Mouse (Mus musculus): ENCODE measurements around the gene Cacnb2.

Gene Cacnb2

DNA sequence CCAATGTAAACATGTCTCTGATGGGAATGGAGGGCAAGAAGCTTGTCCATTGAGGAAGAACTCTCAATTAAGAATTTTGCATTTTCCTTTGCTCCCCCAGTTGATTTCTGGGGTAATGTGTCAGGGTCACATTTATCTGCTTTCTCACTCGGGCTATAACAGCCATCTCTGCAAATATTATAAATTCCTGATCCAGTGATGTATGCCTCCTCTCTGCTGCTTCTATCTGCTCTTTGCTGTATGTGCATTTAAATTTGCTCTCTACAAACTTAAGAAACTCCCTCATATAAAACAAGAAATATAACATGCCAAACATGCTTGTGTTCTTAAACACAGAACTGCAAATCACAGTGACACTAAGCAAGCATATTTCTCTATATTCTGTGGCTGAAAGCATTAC, 171.5 kb downstream of the Cacnb2 start:
- DNase-seq (ENCODE audit: low spot score in 2 of 2), result no peak

DNA sequence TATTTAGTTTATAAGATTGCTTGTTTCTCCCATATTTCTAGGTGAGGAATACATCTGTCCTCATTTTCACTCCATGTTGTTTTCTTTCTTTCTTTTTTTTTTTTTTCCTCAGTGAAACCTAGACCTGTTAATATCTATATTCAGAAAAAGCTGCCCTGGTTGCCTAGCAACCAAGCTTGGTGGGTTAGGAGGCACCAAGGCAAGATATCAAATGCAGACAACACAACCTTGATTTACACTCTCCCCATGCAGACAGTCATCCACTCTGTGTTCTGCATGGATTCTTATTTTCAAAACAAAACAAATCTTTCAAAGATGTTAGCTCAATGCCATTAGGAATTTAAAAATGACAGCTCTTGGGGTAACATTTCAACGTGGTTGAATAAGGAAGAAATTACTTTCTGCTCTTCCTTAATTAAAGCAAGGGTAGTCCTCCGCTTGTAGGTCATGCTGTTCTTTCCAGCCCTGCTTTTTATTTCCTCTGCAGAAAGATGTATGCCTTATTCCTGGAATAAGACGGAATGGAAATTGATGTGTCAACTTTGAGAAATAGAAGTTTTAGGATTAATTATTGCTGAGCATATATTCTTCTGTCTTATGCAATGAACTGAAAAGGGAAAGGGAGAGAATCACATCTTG, 172.1 kb downstream of the Cacnb2 start:
- no peak for DNase-seq (ENCODE audit: low spot score in 2 of 2)

DNA sequence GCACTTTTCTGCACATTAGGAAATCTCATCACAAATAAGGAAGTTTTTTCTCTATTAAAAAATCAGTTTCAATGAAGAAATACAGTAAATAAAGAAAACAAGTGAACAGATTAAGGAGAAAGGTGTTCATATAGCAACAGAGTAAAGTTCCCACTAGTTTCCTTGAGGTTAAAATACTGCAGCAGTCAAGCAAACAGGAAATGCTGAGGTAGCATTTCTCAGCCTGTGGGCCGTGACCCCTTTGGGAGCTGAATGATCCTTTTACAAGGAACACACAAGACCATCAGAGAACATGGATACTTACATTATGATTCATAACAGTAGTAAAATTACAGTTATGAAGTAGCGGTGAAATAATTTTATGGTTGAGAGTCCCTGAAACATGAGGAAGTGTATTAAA, 185.1 kb downstream of the Cacnb2 start:
- DNase-seq (ENCODE audit: low spot score in 2 of 2), result no peak

DNA sequence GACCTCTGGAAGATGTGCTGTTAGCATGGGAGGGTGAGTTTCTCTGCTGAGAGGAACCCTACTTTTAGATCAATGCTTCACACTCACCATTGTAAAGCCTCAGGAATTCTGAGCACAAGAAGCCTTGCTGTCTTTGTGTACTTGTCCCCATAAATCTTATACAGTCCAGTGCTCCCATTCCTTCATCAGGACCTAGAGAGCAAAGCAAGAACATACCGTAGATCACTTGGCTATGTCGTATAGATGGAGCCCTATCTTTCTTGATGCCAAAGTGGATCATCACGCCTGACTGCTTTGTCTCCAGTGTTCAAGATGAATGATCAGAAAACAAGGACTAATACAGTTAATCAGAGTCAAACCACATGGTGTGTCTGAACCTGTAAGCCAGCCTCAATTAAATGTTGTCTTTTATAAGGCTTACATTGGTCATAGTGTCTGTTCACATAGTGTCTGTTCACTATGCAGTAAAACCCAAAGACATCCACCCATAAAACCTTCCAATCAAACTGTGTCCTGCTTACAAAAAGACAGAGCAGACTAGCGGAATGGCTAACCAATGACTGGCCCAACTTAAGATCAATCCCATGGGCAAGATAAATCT, 198.7 kb downstream of the Cacnb2 start:
- no peak for DNase-seq (ENCODE audit: low spot score in 2 of 2)

DNA sequence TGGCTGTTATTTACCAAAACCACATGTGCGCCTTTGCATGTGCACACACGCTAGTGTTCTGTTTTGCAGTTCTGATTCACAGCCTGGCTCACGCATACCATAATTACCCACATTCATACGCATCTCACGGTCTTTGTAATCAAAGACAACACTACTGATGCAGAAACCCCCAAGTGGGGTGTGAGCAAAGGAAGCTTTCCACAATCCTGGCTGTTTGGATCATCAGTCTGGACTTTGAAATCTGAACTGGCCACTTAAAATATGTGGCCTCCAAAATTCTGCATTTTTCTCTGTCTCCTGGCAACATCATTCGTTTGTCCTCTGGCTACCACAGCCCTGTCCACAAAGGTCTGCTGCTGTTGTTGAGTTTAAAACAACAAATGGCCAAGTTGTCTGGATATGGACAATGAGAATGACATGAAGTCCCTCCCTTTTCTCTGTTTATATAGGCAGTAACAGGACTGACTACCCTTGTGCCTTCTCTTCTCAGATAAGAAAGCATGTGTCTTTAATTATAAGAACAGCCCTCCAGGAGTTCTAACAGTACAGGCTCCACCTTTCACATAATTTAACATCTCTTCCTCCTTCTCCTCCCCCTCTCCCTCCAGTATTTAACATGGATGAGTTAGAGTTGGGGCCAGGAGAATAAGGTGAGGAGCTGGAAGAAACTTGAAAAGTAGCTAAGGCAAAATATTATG, 204.9 kb downstream of the Cacnb2 start:
- DNase-seq (ENCODE audit: low spot score in 2 of 2), result no peak

DNA sequence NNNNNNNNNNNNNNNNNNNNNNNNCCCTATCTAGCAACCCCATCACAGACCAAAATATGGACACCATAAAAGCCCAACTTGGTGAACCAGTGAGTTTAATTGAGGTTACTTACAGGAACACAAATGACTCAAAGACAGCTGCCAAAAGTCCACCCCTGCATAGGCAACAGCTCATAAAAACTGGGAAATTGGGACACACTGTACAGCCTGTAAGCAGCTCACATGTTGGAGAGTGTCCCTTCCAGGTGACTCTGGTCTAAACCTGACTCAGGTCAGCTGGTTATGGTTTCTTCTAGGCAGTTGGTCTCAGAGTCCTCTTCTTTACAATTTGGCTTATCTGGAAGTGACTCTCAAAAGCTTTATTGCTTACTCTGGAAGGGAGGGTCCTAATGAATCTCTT, 212.1 kb downstream of the Cacnb2 start:
- DNase-seq (ENCODE audit: low spot score in 2 of 2), result no peak

DNA sequence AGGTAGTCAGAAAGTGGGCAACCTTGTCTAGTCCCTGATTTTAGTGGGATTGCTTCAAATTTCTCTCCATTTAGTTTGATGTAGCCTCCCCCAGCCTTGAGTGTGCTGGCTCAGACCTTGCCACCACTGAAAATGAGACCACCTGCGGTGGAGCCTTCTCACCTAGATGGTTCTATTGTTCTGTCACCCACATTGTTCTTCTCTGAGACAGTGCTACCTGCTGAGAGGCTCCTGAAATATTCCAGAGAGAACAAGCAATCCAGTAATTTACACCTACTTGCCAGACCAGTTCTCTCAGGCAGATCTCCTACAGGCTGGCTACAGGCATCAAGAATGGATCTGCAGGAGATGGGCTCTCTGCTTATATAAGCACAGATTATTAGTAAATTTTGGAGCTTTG, 215.8 kb downstream of the Cacnb2 start:
- no peak for DNase-seq (ENCODE audit: low spot score in 2 of 2)

DNA sequence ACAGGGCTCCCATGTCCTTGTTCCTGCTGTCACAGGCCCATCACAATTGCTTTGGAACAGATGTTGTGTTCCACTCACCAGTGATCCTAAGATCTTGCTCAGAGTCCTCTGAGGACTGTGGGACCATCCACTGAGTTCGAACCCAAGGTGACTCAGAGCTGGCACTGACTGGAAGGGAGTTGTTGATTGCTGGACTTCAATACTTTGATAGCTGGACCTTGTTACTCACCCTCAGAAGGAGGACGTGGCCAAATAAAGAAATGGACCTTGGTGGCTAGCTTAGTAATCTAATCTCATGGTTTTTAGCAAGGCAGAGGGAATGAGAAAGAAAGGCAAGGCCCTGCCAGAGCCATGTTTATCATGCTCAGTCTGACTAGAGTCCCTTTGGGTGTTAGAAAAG, 218.1 kb downstream of the Cacnb2 start:
- DNase-seq (ENCODE audit: low spot score in 2 of 2), result no peak

DNA sequence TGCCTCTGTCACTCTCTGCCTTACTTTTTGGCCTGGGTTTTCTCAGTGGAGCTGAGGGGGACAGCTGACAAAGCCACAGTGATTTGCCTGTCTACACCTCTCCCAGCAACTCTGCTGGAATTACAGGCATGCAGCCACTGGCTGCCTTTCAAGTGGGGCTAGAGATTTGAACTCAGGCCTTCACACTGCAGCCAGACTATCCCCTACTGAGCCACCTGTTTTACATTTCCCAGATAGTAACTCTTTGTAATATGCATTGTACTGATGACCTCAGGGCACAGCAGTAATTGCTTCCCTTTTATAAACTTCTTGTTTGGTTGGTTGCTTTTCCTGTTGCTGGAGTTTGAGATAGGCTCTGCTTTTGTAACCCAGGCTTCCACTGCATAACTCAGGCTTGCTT, 220.2 kb downstream of the Cacnb2 start:
- no peak for DNase-seq (ENCODE audit: low spot score in 2 of 2)

DNA sequence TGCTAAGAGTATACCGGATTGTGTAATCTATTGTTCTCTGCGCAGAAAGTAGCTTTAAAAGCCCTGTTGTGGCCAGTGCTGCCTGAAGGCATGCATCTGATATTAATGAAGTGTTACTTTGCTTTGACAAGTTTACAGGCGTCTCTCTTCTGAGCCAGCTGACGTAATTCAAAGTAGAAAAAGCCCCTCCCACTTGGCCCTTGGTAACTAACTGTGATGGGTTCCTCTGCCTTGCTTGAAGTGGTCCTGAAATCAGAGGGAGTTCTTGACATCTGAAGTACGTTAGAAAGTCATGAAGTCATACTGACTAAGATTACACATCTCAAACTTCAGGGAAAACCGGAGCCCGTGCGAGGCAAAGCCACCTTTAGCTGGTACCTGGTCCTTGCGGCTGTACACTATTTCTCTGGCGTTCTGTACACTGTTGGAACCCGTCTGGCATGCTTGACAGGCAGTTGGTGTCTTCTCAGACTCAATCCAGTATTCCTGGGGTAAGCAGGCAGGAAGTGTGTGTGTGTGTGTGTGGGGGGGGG, 221.0 kb downstream of the Cacnb2 start:
- DNase-seq (ENCODE audit: low spot score in 2 of 2), result no peak

DNA sequence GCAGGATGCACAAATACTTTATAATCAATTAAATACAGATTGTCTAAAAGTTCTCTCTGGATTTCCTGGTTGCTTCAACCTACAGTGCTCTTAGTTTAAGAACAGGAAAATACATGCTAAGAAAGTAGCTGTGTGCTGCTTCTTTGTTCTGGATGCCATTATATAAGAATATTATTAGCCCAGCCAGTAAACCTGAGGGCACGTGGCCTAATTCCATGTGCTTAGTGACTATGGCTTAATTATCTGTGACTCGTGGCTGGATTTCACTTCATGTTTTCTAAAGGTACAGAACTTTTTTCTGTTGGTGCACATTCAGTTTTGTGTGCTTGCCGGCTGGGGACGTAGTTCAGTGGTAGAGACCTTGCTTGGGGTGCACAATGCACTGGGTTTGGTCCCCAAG, 222.3 kb downstream of the Cacnb2 start:
- no peak for DNase-seq (ENCODE audit: low spot score in 2 of 2)

DNA sequence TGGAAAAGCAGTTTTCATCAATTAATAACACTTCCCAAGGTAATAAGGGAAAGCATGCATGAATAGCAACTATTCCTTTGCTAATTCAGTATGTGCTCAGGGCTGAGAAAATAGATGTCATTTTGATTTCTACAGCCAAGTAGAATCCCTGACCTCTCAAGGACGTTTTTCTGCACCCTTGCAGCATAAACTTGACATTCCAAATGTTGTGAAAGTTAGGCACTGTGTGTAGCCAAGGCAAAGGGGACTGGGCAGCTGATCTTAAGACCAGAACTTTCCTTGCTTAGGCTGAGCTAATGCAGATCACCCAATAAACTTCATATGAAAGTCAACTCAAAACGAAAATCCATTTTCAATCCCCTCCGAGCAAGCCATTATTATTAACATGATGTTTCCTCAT, 226.6 kb downstream of the Cacnb2 start:
- no peak for DNase-seq (ENCODE audit: low spot score in 2 of 2)

DNA sequence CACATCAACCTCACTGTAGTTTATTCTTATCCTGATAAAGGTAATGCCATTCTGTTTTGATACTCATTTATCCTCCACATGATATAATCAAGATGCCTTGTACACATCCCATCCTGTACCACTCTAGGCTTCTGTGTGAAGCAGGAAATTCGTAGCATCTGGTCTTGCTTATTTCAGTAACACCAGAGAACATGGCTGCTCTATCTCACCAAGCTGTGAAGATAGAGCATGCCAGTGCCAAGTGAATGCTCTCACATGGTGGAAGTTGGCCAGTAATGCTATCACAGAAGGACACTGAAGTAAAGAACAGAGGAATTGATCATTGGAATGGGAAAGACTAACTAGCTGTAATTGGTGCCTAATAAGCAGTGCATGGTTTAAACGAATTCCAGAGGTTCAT, 228.4 kb downstream of the Cacnb2 start:
- no peak for DNase-seq (ENCODE audit: low spot score in 2 of 2)

DNA sequence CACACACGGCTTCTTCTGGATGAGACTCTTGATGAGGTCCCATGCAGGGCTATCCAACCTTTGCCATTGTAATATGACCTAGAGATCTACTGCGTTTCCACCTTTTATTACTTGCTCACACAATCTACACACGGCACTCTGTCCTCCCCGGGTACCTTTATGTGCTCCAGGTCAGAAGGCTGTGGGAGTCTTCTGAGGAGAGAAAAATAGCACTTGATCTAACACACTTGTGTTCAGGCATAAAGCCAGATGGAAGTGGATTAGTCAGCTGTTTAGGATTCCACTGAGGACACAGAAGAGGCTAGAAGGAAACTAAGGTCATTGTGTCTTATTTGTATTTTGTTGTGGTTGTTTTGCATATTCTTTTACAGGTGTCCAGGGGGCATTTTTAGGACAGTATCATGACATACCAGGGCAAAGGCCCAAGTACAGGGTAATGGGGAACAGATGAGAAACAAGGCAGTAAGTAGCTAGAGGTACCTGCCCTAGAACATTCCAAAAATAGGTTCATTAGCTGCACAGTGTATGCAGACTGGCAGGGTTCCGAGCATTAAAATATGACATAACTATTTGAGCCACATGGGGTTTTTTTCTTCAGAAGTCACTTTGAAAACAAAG, 231.9 kb downstream of the Cacnb2 start:
- no peak for DNase-seq (ENCODE audit: low spot score in 2 of 2)

DNA sequence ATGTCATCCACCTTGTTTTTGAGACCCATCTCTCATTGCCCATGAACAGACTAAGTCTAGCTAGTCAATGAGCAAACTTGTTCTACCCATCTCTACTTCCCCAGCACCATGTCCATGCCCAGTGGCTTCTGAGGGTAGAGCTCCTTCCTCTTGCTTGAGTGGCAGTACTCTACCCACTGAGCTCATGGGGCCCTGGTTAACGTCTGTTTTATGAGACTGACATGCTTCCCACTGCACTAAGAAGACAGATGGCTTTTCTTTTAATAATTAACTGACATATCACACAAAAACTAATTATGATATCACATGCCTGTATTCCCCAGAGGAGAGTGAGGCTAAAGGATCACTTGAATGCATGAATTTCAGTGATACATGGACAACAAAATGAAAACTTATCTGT, 238.4 kb downstream of the Cacnb2 start:
- no peak for DNase-seq (ENCODE audit: low spot score in 2 of 2)

DNA sequence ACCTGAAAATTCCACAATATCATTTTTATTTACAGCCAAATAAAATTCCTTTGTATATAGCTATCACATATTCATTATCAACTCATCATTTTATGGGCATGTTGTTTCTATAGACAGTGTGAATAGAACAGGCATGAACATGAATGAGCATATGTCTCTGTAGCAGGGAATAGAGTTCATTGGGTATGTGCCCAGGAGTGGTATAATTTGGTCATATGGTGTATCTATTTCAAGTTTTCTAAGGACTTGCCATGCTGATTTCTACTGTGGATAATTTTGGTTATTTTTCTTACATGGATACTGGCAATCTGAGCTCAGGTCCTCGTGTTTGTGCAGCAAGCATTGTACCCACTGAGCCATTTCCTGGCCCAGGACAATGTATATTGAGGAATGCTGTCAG, 243.8 kb downstream of the Cacnb2 start:
- no peak for DNase-seq (ENCODE audit: low spot score in 2 of 2)

DNA sequence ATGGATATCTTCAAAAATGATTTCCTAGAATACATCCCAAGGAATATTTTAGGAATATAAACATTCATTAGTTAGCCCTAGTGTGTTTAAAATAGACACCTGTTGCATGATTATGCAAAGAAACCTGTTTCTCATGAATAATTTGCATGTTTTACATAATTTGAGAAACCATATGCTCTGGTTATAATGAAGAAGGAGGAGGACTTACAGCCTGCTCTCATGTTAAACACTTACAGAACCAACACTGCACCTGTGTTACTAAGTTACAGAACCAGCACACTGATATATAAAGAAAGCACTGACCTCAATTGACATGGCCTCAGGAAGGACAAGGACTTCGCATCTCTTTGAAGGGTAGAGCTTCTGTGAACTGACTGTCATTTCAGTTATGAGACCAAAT, 244.3 kb downstream of the Cacnb2 start:
- DNase-seq (ENCODE audit: low spot score in 2 of 2), result no peak

DNA sequence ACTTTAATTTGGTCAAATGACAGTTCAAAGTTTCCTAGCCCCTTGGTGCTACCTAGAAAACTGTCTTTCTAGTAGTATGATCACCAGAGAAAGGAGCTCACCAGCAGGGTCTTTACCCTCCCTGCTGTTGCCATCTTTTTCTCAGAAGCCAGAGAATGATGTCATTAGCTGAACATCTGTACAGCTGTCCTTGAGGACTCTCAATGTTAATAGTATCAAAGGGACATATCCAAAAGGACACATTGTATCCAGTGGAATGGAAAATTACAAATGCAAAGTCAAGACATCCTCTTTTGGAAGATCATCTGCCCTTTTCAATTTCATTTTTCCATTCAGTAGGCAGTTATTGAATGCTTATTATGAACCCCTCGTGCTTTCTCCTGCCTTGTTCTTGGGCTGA, 247.9 kb downstream of the Cacnb2 start:
- no peak for DNase-seq (ENCODE audit: low spot score in 2 of 2)

DNA sequence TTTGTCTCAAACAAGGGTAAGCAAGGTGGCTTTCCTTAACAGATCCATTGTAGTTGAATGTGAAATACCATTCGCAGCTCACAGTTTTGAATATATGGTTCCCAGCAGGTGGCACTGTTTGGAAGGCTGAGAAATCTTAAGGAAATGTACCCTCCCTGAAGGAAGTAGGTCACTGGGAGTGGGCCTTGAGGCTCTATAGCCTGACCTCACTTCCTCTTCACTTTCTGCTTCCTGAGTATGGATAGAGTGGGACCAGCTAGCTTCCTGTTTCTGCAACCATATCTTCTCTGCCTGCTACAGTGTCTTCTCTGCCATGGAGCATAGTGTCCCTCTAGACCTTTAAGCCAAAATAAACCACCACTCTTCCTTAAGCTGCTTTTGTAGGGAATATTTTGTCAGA, 248.5 kb downstream of the Cacnb2 start:
- DNase-seq (ENCODE audit: low spot score in 2 of 2), result no peak

DNA sequence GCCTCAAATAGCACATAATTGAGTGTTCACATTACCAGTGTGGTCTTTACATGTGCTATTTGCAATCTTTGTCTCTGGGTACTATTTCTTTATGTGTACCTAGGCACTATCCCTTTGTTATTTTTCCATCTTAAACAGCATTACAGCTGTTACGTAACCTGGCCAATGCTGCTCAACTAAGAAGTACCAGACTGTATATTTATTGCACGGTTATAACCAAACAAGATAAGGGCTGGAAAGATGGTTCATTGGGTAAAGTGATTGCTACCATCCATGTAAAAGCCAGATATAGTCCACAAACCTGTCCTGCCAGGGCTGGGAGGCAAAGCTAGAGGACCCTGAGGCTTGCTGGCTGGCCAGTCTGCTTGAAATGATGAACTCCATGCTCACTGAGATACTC, 251.2 kb downstream of the Cacnb2 start:
- DNase-seq (ENCODE audit: low spot score in 2 of 2), result no peak

DNA sequence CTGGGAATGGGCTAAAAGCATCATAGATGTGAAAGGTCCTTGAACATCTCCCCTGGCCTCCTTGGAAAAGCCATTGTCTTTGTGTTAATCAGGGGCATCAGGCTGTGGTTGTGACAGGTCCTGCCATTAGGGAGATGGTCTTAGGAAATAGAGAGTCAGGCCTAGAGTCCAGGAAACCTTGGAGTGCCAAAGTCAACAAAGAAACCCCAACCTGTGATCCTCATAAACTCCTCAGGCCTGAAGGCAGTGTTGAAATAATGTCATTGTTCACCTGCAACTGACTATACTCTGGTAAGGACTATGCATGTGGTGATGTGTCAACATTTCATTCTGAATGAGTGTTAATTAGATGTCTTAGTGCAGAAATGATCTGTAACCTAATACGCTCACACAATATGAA, 255.4 kb downstream of the Cacnb2 start:
- no peak for DNase-seq (ENCODE audit: low spot score in 2 of 2)

DNA sequence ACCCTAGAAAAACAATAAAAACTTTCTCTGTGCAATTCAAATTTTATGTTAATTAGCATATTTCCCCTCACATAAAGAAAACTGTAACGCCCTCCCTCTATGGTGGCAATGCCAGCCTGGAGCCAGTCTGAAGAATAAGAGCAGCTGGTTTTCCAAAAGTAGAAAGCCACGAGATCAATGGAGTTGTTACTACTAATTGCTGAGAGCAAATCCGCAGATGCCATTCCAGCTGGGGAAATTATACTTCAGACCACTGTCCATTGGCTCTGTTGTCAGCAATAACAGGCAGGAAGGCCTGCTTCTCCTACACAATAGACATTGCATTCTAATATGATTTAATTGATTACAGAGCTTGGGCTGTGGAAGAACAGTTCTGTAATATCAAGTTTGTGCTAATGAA, 257.5 kb downstream of the Cacnb2 start:
- DNase-seq (ENCODE audit: low spot score in 2 of 2), result no peak

DNA sequence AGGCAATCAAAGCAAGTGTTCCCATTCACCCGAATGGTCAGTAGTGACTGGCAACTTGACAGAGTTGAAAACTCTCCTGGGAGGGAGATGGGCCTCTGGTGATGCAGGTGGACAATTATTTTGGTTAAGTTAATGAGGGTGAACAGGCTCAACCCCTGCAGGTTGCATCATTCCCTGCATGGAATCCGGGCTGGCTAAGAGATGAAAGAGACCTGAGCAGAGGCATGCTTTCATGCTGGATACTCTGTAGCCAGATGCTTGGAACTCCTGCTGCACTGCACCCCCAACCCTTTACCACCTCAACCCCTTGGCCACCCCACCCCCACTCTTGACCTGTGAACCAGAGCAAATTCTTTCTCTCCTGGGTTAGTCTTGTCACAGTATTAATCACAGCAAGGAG, 258.7 kb downstream of the Cacnb2 start:
- no peak for DNase-seq (ENCODE audit: low spot score in 2 of 2)

Measured in spleen, postnatal 14 days (tissue).